Mouse (Mus musculus) heart, adult 11 months (tissue): Measurements from ENCODE around the gene Acox3.

Source experiments
- DNase-seq: peaks from one replicate; pipeline ENCODE4 v3.0.0; 2022

Gene Acox3

DNA sequence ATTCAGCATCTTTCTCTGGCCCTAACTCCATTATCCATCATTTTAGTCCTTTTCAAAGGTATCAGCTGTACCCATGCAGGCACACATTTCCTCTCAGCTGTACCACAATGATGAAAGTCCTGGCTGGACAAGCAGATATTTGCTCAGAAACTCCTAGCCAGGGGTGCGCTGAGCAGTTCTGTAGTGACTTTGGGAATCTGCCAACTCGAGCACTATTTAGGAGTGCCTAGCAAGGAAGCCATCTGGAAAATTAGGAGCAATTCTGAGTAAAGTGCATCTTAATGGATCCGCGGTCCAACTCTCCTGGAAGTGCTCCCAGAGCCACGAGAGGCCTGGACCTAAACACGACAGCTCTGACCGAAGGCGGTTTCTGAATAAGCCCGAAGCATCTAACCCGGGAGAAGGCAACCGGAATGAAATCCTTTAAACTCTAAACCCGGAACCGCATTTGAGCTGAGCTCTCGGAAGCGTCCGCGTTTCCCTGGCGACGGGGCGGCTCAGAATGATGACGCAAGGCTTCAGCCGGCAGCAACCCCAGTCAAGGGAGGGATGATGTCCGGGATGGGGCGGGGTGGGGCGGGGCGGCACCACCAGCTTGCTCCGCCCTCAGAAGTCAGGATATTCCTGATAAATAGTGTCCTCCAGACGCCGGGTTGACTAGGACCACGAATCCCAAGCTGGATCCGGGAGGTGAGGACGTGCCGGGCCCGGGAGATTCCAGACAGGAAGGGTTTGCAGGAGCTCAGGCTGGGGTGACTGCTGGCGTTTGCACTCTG, at the start of gene Acox3:
Gene Acox3 (plus strand): TSS at position 596 of the 776 bp plus-strand sequence.
- peak; percentile 100 for DNase-seq

- no peak for DNase-seq
Measured at GRCm38 (mm10) chr5:35536271-35536670, 46.6 kb upstream of the Acox3 start.

GRCm38 (mm10) chr5:35537474-35537873, 45.4 kb upstream of the Acox3 start:
- no peak for DNase-seq

- no peak for DNase-seq
Measured at GRCm38 (mm10) chr5:35538022-35538421, 44.8 kb upstream of the Acox3 start.

GRCm38 (mm10) chr5:35539576-35539975, 43.3 kb upstream of the Acox3 start:
- DNase-seq: no peak

GRCm38 (mm10) chr5:35540555-35540954, 42.3 kb upstream of the Acox3 start:
- DNase-seq: no peak

- DNase-seq: no peak
Measured at GRCm38 (mm10) chr5:35541059-35541790, 41.6 kb upstream of the Acox3 start.

- no peak for DNase-seq
Measured at GRCm38 (mm10) chr5:35546127-35546526, 36.7 kb upstream of the Acox3 start.

- peak; percentile 97 for DNase-seq
Measured at GRCm38 (mm10) chr5:35551855-35552837, 30.7 kb upstream of the Acox3 start.

- DNase-seq: no peak
Measured at GRCm38 (mm10) chr5:35552838-35553539, 29.9 kb upstream of the Acox3 start.

DNA sequence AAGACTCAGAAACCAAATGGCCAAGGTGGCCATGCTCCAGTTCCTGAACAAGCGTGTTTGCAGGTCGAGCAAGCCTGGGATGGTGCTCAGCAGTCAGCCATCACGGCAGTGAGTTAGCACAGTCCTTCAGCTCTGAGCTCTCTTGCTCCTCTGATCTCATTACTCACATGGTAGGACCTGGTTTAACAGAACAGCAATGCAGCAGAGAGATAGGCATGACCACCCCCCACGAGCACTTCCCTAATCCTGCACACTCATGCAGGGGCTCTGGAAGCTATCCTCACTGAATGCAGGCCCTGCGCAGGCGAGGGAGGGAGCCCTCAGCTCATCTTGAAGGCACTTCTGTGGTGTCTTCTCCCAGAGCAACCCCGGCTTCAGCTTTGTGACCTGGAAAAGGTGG, 26.4 kb upstream of the Acox3 start:
- no peak for DNase-seq

DNA sequence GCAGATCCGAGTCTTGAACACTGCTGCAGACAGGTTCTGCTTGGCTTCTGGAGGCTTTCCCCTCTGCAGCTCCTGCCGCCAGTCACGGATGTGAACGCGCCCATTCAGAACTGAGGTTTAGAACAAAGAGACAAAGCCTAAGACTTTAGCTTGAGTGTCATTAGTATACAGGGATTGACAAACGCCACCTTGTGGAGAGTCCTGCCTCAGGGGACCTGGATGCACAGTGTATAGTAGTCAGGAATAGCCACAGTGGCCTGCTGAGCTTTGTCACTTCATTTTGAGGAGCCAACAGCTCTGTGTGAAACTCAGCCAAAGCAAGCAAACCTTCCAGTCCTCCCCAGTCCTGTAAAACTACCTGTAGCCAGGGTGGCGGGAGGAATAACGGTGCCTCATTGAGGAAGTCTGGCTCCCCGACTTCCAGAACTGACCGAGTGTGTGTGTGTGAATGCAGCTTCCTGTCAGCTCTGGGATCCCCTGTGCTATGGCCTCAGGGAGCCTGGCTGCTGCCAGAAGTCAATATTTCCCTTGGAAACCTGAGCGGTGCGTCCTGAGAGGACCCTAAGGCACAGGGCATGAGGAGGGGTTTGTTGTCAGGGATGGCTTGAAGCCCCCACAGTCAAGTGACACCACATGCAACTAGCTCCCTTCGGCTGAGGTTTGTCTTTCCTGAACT, 24.8 kb upstream of the Acox3 start:
- DNase-seq: peak; percentile 96

DNA sequence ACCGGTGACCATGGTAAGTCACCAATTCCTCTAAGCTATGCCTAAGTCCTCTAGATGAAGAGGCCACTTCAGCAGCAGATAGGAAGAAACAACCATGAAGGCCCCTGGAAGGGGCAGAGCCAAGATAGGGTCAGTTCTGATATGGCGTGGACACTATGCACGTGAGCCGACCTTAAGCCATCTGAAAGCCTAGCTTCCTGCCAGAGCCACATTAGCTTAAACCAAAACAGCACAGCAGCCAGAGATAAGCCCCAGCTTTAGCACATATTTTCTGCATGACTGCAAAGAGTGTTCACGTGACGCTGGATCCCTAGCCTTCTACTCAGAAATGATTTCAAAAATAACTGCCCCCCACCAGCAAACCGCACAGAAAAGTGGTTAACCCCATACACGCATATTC, 23.4 kb upstream of the Acox3 start:
- peak; percentile 93 for DNase-seq

- DNase-seq: no peak
Measured at GRCm38 (mm10) chr5:35562616-35563015, 20.2 kb upstream of the Acox3 start.

- peak; percentile 94 for DNase-seq
Measured at GRCm38 (mm10) chr5:35563449-35563848, 19.4 kb upstream of the Acox3 start.

DNA sequence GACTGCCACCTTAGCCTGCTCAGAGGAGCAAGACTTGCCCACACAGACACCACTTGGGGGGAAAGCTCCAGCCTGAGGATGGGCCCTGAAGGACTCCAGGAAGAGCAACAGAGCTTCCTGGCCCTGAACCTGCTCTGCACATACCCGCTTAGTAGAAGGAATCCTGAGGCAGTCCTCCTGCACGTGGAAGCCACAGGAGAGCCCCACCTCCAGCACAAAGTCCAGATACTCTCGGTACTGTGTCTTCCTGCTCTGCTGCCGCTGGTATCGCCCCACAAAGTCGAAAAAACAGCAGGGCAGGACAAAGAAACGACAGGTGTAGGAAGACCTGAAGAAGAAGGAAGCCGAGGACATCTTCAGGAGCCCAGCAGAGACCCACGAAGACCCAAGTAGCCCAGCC, 17.6 kb upstream of the Acox3 start:
- DNase-seq: no peak

GRCm38 (mm10) chr5:35566632-35567031, 16.2 kb upstream of the Acox3 start:
- no peak for DNase-seq

GRCm38 (mm10) chr5:35571546-35571945, 11.3 kb upstream of the Acox3 start:
- no peak for DNase-seq

DNA sequence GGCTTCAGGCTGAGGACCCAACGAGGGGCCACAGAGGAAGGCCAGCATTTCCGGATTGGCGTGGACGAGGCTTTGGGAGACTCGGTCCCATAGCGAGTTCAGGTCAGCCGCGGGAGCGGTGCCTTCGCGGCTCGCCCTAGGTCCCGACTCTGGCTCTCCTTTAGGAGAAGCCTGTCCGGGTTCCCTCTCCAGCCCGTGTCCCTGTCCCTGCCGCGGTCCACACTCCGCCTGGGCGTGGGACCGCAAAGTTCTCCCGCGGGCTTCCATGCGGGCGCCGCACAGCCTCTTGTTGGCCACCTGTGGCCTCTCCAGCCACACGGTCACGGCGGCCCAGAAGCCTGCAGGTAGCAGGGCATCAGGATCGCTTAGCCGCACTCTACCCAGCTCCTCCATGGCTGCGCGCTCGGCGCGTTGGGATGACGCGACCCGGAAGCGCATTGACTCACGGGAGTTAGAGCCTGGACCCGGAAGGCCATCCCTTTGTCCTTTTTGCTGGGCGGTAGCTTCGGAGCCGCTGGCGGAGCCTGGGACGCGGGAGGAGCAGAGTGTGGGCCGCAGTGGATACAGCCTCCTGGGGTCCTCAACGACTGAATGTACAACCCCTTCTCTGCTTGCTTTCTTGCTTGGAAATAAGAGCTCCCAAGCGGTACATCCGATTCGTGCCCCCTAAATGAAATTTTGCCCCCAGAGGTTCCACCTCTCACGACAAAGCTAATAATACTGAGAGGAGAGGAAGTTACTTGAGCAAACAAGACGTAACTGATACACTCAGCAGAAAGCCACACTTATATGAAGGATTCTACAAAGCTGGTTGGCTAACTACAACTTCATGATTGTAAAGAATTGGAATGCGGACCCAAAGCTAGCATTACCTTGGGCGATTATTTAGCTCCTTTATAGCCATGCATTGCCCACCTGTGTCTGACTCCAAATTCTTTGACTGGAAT, 7.9 kb upstream of the Acox3 start, which contains the start of gene Trmt44:
Gene Trmt44 (minus strand): TSS at position 418 of the 947 bp plus-strand sequence.
- DNase-seq: peak; percentile 99

GRCm38 (mm10) chr5:35576409-35577020, 6.3 kb upstream of the Acox3 start:
- no peak for DNase-seq
